Mouse (Mus musculus): ENCODE measurements around the gene Hspb6. TPM values are rescaled to one million over a fixed set of nuclear protein-coding genes. Genes with fewer than 3 reads are reported as not detected.

The Hspb6 gene
- 391 and 404 TPM in 2 replicates for polyA plus RNA-seq (2015; fragmentation: Nextera tagmentation; extraction: Ambion mirVana)

DNA sequence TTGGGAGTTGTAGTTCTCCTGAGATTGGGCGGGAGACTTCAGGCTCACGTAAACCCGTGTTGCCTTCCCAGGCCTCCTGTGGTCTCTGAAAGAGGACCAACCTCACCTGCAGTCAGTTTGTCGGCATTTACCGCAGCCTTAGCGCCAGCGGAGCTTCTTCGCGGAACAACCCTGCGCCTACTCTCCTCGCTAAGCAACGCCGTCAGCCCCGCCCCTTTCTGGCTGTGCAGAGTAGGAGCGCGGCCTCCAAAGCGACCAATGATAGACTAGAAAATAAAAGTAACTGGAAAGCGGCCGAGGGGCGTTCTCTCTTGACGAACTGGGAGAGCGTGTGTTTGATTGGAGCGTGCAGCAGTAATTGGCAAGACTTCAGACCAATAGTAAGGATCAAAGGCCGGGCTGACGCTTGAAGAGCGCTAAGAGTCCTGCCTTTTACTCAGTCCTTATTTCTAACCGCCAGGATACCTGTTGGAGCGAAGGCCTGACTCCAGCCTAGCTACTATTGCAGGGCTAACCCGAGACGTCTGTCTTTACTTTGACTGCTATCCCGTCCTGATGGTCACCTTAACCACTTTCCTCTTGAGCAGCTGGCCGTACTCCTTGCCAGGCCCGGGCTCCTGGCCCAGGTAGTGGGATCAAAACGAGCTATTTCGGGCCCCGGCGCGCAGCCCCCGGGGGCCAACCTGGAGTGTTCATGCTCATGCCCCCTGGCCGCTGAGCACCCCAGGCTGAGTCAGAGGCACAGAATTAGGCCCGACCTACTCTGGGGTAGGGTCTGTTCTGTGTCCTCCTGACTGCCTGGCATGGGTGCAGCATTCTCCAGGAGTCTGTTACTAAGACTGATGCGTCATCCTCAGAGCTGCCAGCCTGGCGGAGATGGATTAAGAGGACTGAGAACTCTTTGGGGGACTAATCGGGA, at the start of gene Hspb6, which contains the start of gene Proser3:
TSS of gene Hspb6 (plus strand) at position 77 of the 919 bp plus-strand sequence.
TSS of gene Proser3 (minus strand) at position 198 of the 919 bp plus-strand sequence.

GRCm38 (mm10) chr7:30534633-30535577, 17.1 kb upstream of the Hspb6 start, which contains the start of gene Arhgap33:
Arhgap33 (minus strand) TSS chr7:30535060.

GRCm38 (mm10) chr7:30559443-30559954, 7.5 kb downstream of the Hspb6 start, which contains the start of gene Lin37:
Lin37 (minus strand) TSS chr7:30559838.

GRCm38 (mm10) chr7:30563117-30563905, 11.3 kb downstream of the Hspb6 start, which contains the start of the genes U2af1l4, Gm49396 and Psenen:
U2af1l4 (plus strand) TSS chr7:30563301.
Gm49396 (plus strand) TSS chr7:30563344.
Psenen (minus strand) TSS chr7:30563627.

DNA sequence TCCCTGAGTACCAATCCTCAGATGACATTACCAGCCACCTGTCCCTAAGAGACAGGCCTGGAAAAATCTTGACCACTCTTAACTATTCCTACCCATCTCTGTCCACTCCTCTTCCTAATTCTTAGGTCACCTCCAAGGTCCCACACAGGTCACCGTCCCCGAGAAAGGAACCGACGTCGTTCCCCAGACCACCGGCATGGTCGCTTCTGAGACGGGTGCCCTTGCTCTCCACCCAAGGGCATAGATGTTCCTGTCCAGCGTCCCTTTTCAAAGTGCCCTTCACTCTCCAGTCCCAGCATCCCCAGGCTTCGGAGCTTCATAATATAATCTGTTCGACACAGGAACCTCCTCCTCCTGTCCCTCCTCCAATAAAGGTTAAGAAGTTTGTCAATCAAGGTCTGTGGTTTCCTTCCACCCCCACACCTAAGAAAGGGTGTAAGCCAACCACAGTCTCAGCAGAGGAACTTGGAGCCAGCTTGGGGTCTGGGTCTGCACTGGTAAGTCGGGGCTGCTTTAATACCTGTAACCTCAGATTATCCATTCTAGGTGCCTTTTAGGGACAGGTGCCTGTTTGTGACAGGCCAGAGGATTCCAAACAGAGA, 13.1 kb downstream of the Hspb6 start, which contains the start of gene Igflr1:
TSS of gene Igflr1 (plus strand) at position 458 of the 602 bp plus-strand sequence.

DNA sequence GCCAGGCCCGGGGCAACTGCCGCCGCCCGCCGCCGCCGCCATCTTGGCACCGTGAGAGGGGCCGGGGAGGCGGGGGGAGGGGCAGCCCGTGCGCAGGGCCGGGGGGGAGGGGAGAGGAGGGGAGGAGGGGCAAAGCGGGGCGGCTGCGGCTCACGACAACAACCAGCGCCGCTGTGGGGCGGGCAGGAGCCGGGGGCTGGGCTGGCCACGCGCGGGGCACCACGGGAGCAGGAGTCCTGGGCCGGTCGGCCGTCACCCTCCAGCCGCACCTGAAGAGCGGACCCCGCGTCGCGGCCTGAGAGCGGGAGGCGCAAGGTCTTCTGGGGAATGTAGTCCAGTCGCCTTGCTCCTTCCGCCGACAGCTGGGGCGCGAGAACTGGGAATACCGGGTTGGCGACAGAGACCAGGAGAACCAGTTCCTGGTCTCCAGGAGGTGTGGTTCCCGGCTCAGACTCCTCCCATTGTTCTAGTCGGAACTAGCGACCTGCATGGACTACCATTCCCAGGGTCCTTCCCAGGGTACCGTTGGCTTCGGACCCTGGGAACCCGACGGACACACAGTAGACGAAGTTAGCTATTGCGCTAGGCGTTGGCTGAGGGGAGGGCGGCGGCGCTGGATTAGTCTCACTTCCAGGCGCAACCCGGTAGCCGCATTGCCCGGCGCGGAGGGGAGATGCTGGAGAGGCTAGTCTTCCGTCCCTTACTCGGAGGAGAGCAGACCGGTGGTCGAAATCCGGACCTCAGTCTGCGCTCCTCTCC, 36.9 kb downstream of the Hspb6 start, which contains the start of gene Kmt2b:
TSS of gene Kmt2b (minus strand) at position 51 of the 759 bp plus-strand sequence.

GRCm38 (mm10) chr7:30598786-30599185, 46.8 kb downstream of the Hspb6 start, which contains the start of gene Zbtb32:
Zbtb32 (minus strand) TSS chr7:30598909.

Small RNA genes within 50 kb of the gene (microRNA-seq; reads per million reads assigned to microRNA genes)
- gene Gm38670 (4.0 reads per million, percentile 6 among the genes with 10 or more reads in this experiment), gene Mir3569 (not detected)

Other genes with a start within 250 kb of the Hspb6 start
- gene Alkbh6, start 243.5 kb upstream of the Hspb6 start, polyA plus RNA-seq (2015; fragmentation: Nextera tagmentation; extraction: Ambion mirVana) = 44.3 and 50.6 TPM in 2 replicates
- 3.8 and 4.1 TPM in 2 replicates for gene Syne4, start 237.4 kb upstream of the Hspb6 start, polyA plus RNA-seq (2015; fragmentation: Nextera tagmentation; extraction: Ambion mirVana)
- gene E130208F15Rik, start 230.4 kb upstream of the Hspb6 start, polyA plus RNA-seq (2015; fragmentation: Nextera tagmentation; extraction: Ambion mirVana) = not detected in 2 replicates
- gene Sdhaf1, start 228.3 kb upstream of the Hspb6 start, polyA plus RNA-seq (2015; fragmentation: Nextera tagmentation; extraction: Ambion mirVana) = 15.7 and 16.6 TPM in 2 replicates
- 2.8 and 3.7 TPM in 2 replicates for gene Lrfn3, start 189.4 kb upstream of the Hspb6 start, polyA plus RNA-seq (2015; fragmentation: Nextera tagmentation; extraction: Ambion mirVana)
- gene Tyrobp, start 138.4 kb upstream of the Hspb6 start, polyA plus RNA-seq (2015; fragmentation: Nextera tagmentation; extraction: Ambion mirVana) = 74.3 and 230 TPM in 2 replicates
- 2.4 and 10.2 TPM in 2 replicates for gene Hcst, start 132.3 kb upstream of the Hspb6 start, polyA plus RNA-seq (2015; fragmentation: Nextera tagmentation; extraction: Ambion mirVana)
- 0.84 and 1.4 TPM in 2 replicates for gene Nfkbid, start 130.4 kb upstream of the Hspb6 start, polyA plus RNA-seq (2015; fragmentation: Nextera tagmentation; extraction: Ambion mirVana)
- 8.7 and 9.1 TPM in 2 replicates for gene Aplp1, start 106.6 kb upstream of the Hspb6 start, polyA plus RNA-seq (2015; fragmentation: Nextera tagmentation; extraction: Ambion mirVana)
- not detected in 2 replicates for gene Kirrel2, start 94.5 kb upstream of the Hspb6 start, polyA plus RNA-seq (2015; fragmentation: Nextera tagmentation; extraction: Ambion mirVana)
- gene Nphs1, start 93.9 kb upstream of the Hspb6 start, polyA plus RNA-seq (2015; fragmentation: Nextera tagmentation; extraction: Ambion mirVana) = 0.12 TPM in 1 of 2 replicates, not detected in the other
- 0.21 and 0.36 TPM in 2 replicates for gene Prodh2, start 58.6 kb upstream of the Hspb6 start, polyA plus RNA-seq (2015; fragmentation: Nextera tagmentation; extraction: Ambion mirVana)
- gene Arhgap33, start 17.1 kb upstream of the Hspb6 start, polyA plus RNA-seq (2015; fragmentation: Nextera tagmentation; extraction: Ambion mirVana) = 2.5 and 2.6 TPM in 2 replicates
- 3.2 and 3.9 TPM in 2 replicates for gene Proser3, start 121 bp downstream of the Hspb6 start, polyA plus RNA-seq (2015; fragmentation: Nextera tagmentation; extraction: Ambion mirVana)
- gene Lin37, start 7.7 kb downstream of the Hspb6 start, polyA plus RNA-seq (2015; fragmentation: Nextera tagmentation; extraction: Ambion mirVana) = 21.1 and 25.6 TPM in 2 replicates
- gene U2af1l4, start 11.1 kb downstream of the Hspb6 start, polyA plus RNA-seq (2015; fragmentation: Nextera tagmentation; extraction: Ambion mirVana) = 69.5 and 73.2 TPM in 2 replicates
- 2.7 and 2.8 TPM in 2 replicates for gene Gm49396, start 11.2 kb downstream of the Hspb6 start, polyA plus RNA-seq (2015; fragmentation: Nextera tagmentation; extraction: Ambion mirVana)
- gene Psenen, start 11.4 kb downstream of the Hspb6 start, polyA plus RNA-seq (2015; fragmentation: Nextera tagmentation; extraction: Ambion mirVana) = 114 and 127 TPM in 2 replicates
- gene Igflr1, start 13.2 kb downstream of the Hspb6 start, polyA plus RNA-seq (2015; fragmentation: Nextera tagmentation; extraction: Ambion mirVana) = 1.1 and 1.6 TPM in 2 replicates
- gene Kmt2b, start 36.5 kb downstream of the Hspb6 start, polyA plus RNA-seq (2015; fragmentation: Nextera tagmentation; extraction: Ambion mirVana) = 4.8 TPM in 2 replicates
- 2.4 and 3.5 TPM in 2 replicates for gene Zbtb32, start 46.7 kb downstream of the Hspb6 start, polyA plus RNA-seq (2015; fragmentation: Nextera tagmentation; extraction: Ambion mirVana)
- 1,486 and 1,535 TPM in 2 replicates for gene Upk1a, start 60.7 kb downstream of the Hspb6 start, polyA plus RNA-seq (2015; fragmentation: Nextera tagmentation; extraction: Ambion mirVana)
- gene Cox6b1, start 74.0 kb downstream of the Hspb6 start, polyA plus RNA-seq (2015; fragmentation: Nextera tagmentation; extraction: Ambion mirVana) = 1,042 and 1,083 TPM in 2 replicates
- not detected in 2 replicates for gene Etv2, start 83.7 kb downstream of the Hspb6 start, polyA plus RNA-seq (2015; fragmentation: Nextera tagmentation; extraction: Ambion mirVana)
- 87.7 and 91.8 TPM in 2 replicates for gene Rbm42, start 98.1 kb downstream of the Hspb6 start, polyA plus RNA-seq (2015; fragmentation: Nextera tagmentation; extraction: Ambion mirVana)
- gene Haus5, start 112.8 kb downstream of the Hspb6 start, polyA plus RNA-seq (2015; fragmentation: Nextera tagmentation; extraction: Ambion mirVana) = 10.3 and 11.1 TPM in 2 replicates
- gene Pmis2, start 119.4 kb downstream of the Hspb6 start, polyA plus RNA-seq (2015; fragmentation: Nextera tagmentation; extraction: Ambion mirVana) = not detected in 2 replicates
- gene 2200002J24Rik, start 146.7 kb downstream of the Hspb6 start, polyA plus RNA-seq (2015; fragmentation: Nextera tagmentation; extraction: Ambion mirVana) = 0.39 TPM in 1 of 2 replicates, not detected in the other
- gene Atp4a, start 160.0 kb downstream of the Hspb6 start, polyA plus RNA-seq (2015; fragmentation: Nextera tagmentation; extraction: Ambion mirVana) = 0.13 and 0.69 TPM in 2 replicates
- gene Tmem147, start 177.4 kb downstream of the Hspb6 start, polyA plus RNA-seq (2015; fragmentation: Nextera tagmentation; extraction: Ambion mirVana) = 155 and 184 TPM in 2 replicates
- gene Gapdhs, start 191.5 kb downstream of the Hspb6 start, polyA plus RNA-seq (2015; fragmentation: Nextera tagmentation; extraction: Ambion mirVana) = 0.12 TPM in 1 of 2 replicates, not detected in the other
- 13.6 and 17.0 TPM in 2 replicates for gene Sbsn, start 199.3 kb downstream of the Hspb6 start, polyA plus RNA-seq (2015; fragmentation: Nextera tagmentation; extraction: Ambion mirVana)
- 97.2 and 160 TPM in 2 replicates for gene Dmkn, start 211.6 kb downstream of the Hspb6 start, polyA plus RNA-seq (2015; fragmentation: Nextera tagmentation; extraction: Ambion mirVana)
- 135 and 161 TPM in 2 replicates for gene Krtdap, start 235.7 kb downstream of the Hspb6 start, polyA plus RNA-seq (2015; fragmentation: Nextera tagmentation; extraction: Ambion mirVana)

Data from urinary bladder, postnatal 0 days (tissue).